Mouse (Mus musculus) MEL (cell line): Measurements from ENCODE around the gene Fam180a.

ENCODE experiments used
- CTCF ChIP-seq, 3 experiments: IDR thresholded peaks in 2 of 3; conservative IDR thresholded peaks in 1 of 3; 2 replicates each; pipeline ENCODE4 v1.5.1; 2011 to 2012; ENCODE audit warnings: low read length in 3 of 3, low read depth in 2 of 3, mild to moderate bottlenecking in 2 of 3, improper control_type of control experiment in 1 of 3, inconsistent platforms in 1 of 3, mixed read lengths in 1 of 3, moderate library complexity in 1 of 3; ENCODE audit not compliant: control insufficient read depth in 1 of 3, insufficient read depth in 1 of 3, poor library complexity in 1 of 3, severe bottlenecking in 1 of 3
- POLR2AphosphoS2 ChIP-seq: IDR thresholded peaks from 2 replicates; pipeline ENCODE4 v1.6.1; 2011; ENCODE audit warnings: low read length, improper control_type of control experiment
- TAL1 ChIP-seq: IDR thresholded peaks from 2 replicates; pipeline ENCODE4 v1.6.1; 2012; ENCODE audit warnings: mild to moderate bottlenecking, inconsistent platforms, low read length, moderate library complexity, mixed read lengths
- USF1 ChIP-seq: IDR thresholded peaks from 2 replicates; pipeline ENCODE4 v1.6.1; 2014; ENCODE audit warnings: low read depth, mild to moderate bottlenecking, inconsistent platforms, low read length, improper control_type of control experiment, moderate library complexity

DNA sequence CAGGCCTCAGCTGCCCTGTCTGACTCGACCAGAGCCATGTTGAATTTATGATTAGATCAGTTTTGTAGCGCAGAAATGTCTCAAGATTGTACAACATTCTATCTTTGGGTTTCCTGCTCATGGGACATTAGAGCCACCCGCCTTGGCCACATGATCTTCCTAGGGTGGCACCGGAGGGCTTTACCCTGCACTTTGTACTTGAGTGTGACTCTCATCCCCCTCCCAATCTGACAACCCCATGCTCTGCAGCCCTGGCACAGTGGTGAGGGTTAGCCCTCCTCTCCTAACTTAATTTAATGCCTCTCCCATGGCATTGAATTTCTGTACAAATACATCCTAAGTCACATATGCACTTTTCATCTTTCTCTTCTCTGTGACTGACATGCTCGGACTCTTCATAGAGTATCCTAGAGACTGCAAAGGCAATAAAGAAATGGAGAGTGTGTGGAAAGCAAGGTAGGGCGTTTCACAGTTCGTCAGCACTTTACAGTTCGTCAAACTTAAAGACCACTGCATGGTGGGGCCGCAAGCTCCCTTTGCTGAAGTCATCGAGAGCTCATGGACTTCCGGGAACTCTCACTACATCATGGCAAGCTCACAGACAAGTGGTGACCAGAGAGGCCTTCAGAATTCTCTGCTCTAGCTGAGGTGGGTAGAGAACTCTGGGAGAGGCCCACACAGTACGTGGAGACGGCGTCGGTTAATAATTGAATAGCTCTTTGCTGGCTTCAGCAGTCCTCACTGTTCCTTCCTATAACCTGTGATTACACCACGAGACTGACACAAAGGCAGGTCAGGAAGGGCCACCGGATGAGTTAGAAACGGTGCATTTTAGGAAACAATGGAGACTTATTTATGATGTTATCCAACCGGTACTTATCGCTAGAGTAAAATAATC is 53.8 kb downstream of the Fam180a start:
- TF ChIP-seq CTCF (IDR thresholded peaks at IDR 0.05 in 2 of 3, conservative IDR thresholded peaks at IDR 0.05 in 1 of 3; ENCODE audit: control insufficient read depth in 1 of 3, insufficient read depth in 1 of 3, low read depth in 2 of 3, low read length in 3 of 3, poor library complexity in 1 of 3, severe bottlenecking in 1 of 3) (no peak), TAL1 (no peak), POLR2AphosphoS2 (no peak), USF1 (no peak)
